Mouse (Mus musculus) cerebellum, adult 2 months (tissue): Measurements from ENCODE around the gene Casp9.

Source experiments
- CTCF ChIP-seq: fragments of 200-500 bp; IDR thresholded peaks from 2 replicates; pipeline ENCODE4 v1.5.1; 2011; ENCODE audit warnings: low read depth, mild to moderate bottlenecking, control low read depth, low read length, moderate library complexity, borderline replicate concordance; ENCODE audit not compliant: insufficient read depth
- POLR2A ChIP-seq: fragments of 200-500 bp; IDR thresholded peaks from 2 replicates; pipeline ENCODE4 v1.6.1; 2011; ENCODE audit warnings: low read length, control low read depth, borderline replicate concordance; ENCODE audit not compliant: insufficient read depth

DNA sequence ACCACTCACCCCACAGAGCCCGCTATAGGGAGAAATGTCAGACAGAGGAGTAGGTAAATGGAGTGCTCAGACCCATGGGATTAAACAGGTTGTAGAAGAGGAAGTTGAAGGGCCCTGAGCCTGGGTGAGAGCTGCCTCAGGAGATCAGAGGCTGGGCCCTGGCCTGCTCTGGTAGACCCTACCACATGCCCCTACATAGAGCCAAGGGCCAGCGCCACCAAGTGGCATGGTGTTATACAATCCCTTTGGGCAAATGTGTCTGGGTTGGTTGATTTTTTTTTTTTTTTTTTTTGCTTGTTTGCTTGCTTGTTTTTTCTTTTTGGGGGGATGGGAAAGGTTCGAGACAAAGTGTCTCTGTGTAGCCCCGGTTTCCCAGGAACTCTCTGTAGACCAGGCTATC lies 10.7 kb downstream of the Casp9 start:
- TF ChIP-seq CTCF, result no peak
- no peak for TF ChIP-seq POLR2A
